Mouse (Mus musculus) neutrophil, adult 5-6 weeks (primary cell): ENCODE measurements around the gene Sgms1. TPM values are rescaled to one million over a fixed set of nuclear protein-coding genes. Genes with fewer than 3 reads are reported as not detected.
"Not testable (repeated sequence)": the region's sequence is repeated elsewhere in the genome, so short reads cannot be mapped to it uniquely, and the experiment has no call there.

ENCODE experiments used
- ATAC-seq: fragments of 151-379, 151-347 bp; 2 replicates; pipeline ENCODE4 v1.8.0; 2017; ENCODE audit warnings: mild to moderate bottlenecking, moderate TSS enrichment; ENCODE audit not compliant: insufficient number of reproducible peaks, poor library complexity, low FRiP score, severe bottlenecking; ENCODE audit errors: extremely low read depth
- total RNA-seq: library from RNA; stranded (forward); fragments of 200-1000 nt; gene quantifications from 2 replicates; pipeline ENCODE4 v1.2.3, GENCODE M21; 2017

The Sgms1 gene
- total RNA-seq, 1 experiment from 2014 or later, result 198 TPM

DNA sequence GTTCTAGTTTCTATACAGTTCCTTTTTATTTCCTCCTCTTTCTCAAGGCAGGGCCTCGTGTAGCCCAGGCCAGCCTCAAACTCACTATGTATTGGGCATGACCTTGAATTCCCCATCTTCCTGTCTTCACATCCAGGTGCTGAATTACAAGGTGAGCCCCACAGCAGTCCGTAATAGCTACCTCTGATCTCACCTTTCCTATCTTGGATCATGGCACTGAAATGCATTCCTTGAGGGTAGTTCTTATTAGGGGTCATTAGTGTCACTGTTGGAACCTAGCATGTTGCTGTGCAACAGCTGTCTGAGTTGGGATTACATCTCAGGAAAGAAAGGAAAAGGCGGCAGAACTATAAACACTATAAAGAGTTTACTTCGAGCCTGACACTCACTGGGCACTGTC, 25.9 kb downstream of the Sgms1 start:
- no peak for ATAC-seq

DNA sequence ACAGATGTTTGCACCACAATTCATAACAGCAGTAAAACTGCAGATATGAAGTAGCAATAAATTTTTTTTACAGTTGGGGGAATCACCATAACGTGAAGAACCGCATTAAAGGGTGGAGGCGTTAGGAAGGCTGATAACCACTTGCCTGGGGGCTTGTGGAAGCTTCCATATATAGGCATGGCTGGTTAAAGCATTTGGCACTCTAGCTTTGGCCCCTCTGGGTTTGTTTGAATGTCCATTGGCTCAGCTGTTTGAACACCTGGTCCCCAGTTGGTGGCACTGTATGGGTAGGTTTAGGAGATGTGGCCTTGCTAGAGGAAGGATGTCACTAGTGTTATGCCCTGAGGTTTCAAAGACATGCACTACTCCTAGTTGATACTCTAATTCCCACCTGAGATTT, 27.0 kb downstream of the Sgms1 start:
- no peak for ATAC-seq

GRCm38 (mm10) chr19:32360989-32361698, 28.4 kb downstream of the Sgms1 start:
- ATAC-seq, result no peak

DNA sequence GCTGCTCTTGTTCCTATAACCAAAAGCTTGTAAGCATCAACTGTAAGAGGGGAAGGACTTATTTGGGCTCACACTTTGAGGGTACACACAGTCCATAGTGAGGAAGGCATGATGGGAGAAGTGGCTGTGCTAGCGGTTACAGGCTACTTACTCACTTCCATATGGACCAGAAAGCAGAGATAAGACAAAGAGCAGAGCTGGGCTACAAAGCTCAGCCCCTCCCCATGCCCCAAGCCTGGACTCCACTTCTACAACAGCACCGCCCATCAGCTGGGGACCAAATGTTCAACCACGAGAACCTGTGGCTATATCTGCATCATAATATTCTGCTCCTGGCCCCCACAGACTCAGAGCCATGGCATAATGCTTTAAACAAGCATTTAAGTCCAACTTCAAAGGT, 29.0 kb downstream of the Sgms1 start:
- ATAC-seq, result no peak

DNA sequence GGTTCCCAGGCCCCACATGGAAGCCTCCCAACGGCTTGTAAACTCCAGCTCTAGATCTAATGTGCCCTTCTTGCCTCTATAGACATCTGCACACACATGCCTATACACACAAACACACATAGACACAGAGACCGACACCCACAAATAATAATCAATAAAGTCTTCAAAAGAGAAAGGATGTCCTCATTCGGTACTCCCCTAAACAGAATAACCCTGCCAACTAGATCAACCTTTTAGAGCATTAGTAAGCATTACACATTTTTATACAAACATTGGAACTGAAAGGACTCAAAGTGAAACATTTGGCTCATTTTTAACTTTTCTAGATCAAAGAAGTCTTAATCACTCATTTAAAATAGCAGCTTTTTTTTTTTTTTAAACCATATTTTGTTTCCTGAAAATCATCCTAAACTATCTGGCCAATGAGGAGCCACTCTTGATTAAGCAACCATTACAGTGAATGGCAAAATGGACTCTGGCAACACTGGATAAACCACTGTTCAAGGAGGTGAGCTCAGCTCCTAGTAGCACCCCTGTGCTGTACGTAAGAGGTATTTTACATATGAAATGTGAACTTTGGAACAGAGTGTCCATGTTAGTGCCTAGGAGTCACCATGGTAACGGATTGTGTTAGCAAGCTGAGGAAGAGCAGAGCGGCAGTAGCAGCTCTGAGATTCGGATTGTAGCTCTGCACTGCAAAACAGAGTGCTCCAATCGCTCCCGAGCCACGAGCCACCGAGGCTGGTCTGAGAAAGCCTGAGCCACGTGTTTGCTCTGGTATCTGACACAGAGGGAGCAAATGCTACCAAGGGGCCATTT, 30.6 kb downstream of the Sgms1 start:
- no peak for ATAC-seq

- ATAC-seq, result not testable (repeated sequence)
These were observed 31.5 kb downstream of the Sgms1 start for GRCm38 (mm10) chr19:32358011-32358410.

GRCm38 (mm10) chr19:32356166-32356565, 33.3 kb downstream of the Sgms1 start:
- ATAC-seq, result no peak

- no peak for ATAC-seq
These were observed 36.1 kb downstream of the Sgms1 start for GRCm38 (mm10) chr19:32353447-32353846.

- ATAC-seq, result no peak
These were observed 40.4 kb downstream of the Sgms1 start for GRCm38 (mm10) chr19:32348955-32349654.

DNA sequence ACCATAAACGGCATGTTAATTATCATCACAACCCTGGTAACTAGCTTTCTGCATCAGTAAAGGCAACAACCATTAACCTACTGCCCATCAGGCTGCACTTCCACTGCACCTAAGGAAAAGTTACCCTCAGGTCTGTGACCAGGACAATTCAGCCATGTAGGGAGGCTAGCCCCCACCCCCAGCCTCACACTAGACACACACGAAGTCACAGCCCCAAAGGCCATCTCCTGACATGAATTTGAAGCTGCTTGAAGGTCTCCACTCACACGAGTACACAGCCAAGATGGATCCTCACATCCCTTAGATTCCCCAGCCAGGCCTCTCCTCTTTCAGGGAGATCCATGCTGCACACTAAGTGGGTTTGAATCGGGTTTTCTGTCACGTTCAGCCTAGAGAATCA, 42.0 kb downstream of the Sgms1 start:
- ATAC-seq, result no peak

DNA sequence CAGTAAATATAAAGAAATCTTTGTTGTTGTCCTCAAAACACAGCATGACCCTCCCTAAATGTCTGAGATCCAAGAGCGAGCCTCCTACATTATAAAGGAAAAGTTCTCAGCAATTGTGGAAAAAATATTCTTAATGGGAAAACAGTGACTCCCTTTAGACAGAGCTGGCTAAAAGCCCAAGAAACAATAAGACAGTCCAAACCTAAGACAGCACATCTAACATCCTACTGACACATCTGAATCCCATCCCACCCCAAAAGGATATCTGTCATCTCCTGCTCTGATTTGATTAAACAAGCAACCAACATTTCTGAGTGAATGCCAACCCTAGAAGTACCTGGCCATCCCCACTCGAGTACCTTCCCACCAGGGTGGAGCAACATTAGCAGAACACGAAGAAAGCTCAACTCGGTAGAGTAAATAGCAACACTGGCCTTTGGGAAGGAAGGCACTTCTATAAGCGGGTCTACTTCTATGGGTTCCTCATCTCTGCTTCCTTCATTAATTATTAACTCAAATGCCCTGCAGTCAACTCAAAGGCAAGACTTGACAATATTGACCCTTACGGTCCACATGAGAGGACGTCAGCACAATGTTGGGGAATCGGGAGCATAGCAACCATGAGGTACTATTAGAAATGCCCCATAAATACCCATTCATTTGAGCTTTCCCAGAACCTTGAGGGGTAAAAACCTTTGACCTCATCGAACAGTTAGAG, 42.7 kb downstream of the Sgms1 start:
- no peak for ATAC-seq

DNA sequence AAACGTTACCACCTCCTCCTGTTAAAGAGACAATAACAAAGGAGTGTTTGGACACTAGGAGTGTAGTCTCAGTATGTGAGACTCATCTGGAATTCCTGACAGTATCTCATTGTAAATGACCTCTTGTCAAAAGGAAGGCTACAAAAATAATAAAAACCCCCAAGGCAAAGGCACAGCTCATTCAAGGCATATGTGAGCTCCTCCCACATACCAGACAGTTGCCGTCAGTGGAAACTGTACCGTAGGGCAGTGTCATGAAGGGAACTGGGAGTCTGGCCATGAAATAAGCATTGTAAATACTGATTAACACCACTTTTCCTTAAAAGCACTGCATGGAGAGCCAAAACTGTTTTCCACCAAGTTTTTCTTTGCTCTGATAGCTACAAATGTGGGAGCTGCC, 43.3 kb downstream of the Sgms1 start:
- no peak for ATAC-seq

- no peak for ATAC-seq
These were observed 44.3 kb downstream of the Sgms1 start for GRCm38 (mm10) chr19:32345181-32345745.

DNA sequence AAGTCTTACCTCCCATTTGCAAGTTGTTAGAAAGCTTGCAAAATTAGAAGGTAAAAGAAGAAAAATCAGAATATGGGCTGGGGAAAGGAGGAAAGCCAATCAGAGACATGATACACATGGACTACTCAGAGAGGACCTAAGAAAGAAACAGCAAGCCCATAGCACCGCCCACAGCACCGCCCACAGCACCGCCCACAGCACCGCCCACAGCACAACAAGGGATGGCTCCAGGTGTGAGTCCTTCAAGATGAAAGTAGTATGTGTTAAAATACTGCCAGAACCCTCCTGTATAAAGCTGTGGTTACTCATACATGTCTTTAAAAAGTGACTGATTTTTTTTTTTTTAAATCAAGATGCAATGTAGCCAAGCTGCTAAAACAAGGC, 44.8 kb downstream of the Sgms1 start:
- no peak for ATAC-seq

GRCm38 (mm10) chr19:32343937-32344737, 45.4 kb downstream of the Sgms1 start:
- no peak for ATAC-seq

DNA sequence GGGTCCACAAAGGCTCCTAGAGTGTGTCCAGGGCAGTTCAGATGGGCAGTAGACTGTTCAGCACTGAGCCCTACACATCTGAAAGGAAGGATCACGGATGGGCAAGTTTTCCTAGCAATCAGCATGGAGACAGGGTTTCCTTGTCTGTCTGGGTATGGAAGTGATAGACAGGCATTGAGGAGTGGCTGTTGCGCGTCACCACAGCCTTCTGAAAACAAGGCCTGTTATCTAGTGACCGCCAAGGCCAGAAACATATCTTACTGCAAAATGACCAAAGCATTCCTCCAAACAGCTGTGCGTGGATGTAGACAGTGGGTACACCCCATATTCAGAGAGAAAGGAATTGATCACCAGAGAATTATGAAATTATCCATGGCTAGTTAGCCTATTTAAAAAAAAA, 47.1 kb downstream of the Sgms1 start:
- no peak for ATAC-seq

DNA sequence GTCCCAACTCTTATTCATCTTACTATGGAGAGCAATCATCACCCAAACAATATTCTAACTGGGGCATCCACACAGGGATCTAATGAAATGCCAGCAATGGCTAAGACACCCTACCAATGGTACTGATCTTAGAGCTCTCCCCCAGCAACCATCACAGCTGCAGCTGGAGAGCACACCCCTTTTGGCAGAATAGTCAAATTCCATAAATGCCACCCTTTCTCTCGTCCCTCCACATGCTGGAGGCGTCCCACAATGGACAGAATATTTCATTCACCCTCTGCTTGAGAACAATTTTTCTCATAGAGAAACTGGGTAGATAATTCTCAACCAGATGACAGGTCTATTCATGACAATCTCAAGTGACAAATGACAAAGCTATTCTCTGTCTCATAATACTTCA, 48.4 kb downstream of the Sgms1 start:
- no peak for ATAC-seq

GRCm38 (mm10) chr19:32340168-32340567, 49.3 kb downstream of the Sgms1 start:
- ATAC-seq, result no peak
